Mouse (Mus musculus): ENCODE data around the gene Mylk.

DNA sequence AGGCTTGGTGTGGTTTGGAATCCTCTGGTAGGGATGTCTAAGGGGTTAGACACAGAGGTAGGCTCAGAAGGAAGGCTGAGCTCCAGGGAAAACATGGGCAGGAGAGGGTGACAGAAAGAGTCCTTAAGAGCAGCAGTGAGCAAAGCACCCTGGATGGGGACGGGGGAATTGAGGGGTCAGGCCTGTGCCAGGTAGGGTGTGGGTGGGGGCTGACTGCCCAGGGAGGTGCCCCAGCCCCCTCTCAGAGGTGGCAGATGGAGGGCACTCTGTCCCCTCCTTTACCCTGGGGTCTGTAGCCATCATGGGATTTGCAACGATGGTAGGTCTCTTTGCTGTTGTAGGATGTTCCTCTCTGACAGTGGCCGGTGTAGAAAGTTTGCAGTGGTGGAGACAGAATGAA lies 201.3 kb downstream of the Mylk start:
- TF ChIP-seq POLR2A (IDR thresholded peaks at IDR 0.05; ENCODE audit: extremely low read depth, insufficient read depth, low read length) (no peak), CTCF (IDR thresholded peaks at IDR 0.05; ENCODE audit: extremely low read depth, insufficient read depth, low read length) (no peak)

All from cortical plate, adult 2 months (tissue).